Mouse (Mus musculus): ENCODE data around the gene Atp6v1g1. TPM values are rescaled to one million over a fixed set of nuclear protein-coding genes. Genes with fewer than 3 reads are reported as not detected.

Gene Atp6v1g1
- total RNA-seq, 2 experiments from 2014 or later = 144 to 162 TPM

- intact Hi-C loops (cut with DNase I) = loop anchor here (5.0 kb wide), 2 partner anchors 47 to 127 kb away; partner anchors contain the start of gene Whrn
- DNase-seq (ENCODE audit: low spot score) = no peak
These were observed 652 bp upstream of the Atp6v1g1 start for GRCm38 (mm10) chr4:63543746-63544493.

GRCm38 (mm10) chr4:63545231-63545958, 823 bp downstream of the Atp6v1g1 start:
- DNase-seq (ENCODE audit: low spot score) = no peak
- intact Hi-C loops (cut with DNase I) = no loop called here

- intact Hi-C loops (cut with DNase I) = no loop called here
- DNase-seq (ENCODE audit: low spot score) = no peak
These were observed 2.0 kb downstream of the Atp6v1g1 start for GRCm38 (mm10) chr4:63546441-63547055.

GRCm38 (mm10) chr4:63547799-63548198, 3.2 kb downstream of the Atp6v1g1 start:
- intact Hi-C loops (cut with DNase I) = no loop called here
- no peak for DNase-seq (ENCODE audit: low spot score)

GRCm38 (mm10) chr4:63548491-63548890, 3.9 kb downstream of the Atp6v1g1 start:
- intact Hi-C loops (cut with DNase I) = no loop called here
- no peak for DNase-seq (ENCODE audit: low spot score)

- DNase-seq (ENCODE audit: low spot score) = no peak
- intact Hi-C loops (cut with DNase I) = no loop called here
These were observed 6.3 kb downstream of the Atp6v1g1 start for GRCm38 (mm10) chr4:63550908-63551307.

GRCm38 (mm10) chr4:63552865-63553264, 8.3 kb downstream of the Atp6v1g1 start:
- intact Hi-C loops (cut with DNase I) = no loop called here
- no peak for DNase-seq (ENCODE audit: low spot score)

- intact Hi-C loops (cut with DNase I) = no loop called here
- DNase-seq (ENCODE audit: low spot score) = no peak
These were observed 9.4 kb downstream of the Atp6v1g1 start for GRCm38 (mm10) chr4:63553789-63554576.

GRCm38 (mm10) chr4:63554616-63555015, 10.0 kb downstream of the Atp6v1g1 start:
- DNase-seq (ENCODE audit: low spot score) = no peak
- intact Hi-C loops (cut with DNase I) = no loop called here

- DNase-seq (ENCODE audit: low spot score) = no peak
- intact Hi-C loops (cut with DNase I) = no loop called here
These were observed 10.5 kb downstream of the Atp6v1g1 start for GRCm38 (mm10) chr4:63555111-63555510.

GRCm38 (mm10) chr4:63556665-63557064, 12.1 kb downstream of the Atp6v1g1 start:
- DNase-seq (ENCODE audit: low spot score) = no peak
- intact Hi-C loops (cut with DNase I) = no loop called here

GRCm38 (mm10) chr4:63557124-63558059, 12.8 kb downstream of the Atp6v1g1 start:
- DNase-seq (ENCODE audit: low spot score) = no peak
- intact Hi-C loops (cut with DNase I) = no loop called here

- peak; percentile 69 for DNase-seq (ENCODE audit: low spot score)
- intact Hi-C loops (cut with DNase I) = no loop called here
These were observed 14.0 kb downstream of the Atp6v1g1 start, which contains the start of gene Tmem268 for GRCm38 (mm10) chr4:63558407-63559081. Gene Tmem268 (plus strand): TSS chr4:63558781.

- DNase-seq (ENCODE audit: low spot score) = no peak
These were observed 14.6 kb downstream of the Atp6v1g1 start for GRCm38 (mm10) chr4:63559127-63559697.

GRCm38 (mm10) chr4:63560079-63560478, 15.5 kb downstream of the Atp6v1g1 start:
- DNase-seq (ENCODE audit: low spot score) = no peak
- intact Hi-C loops (cut with DNase I) = loop anchor here (5.0 kb wide), 1 partner anchor 53 kb away; no protein-coding TSS in a partner anchor

More at GRCm38 (mm10) chr4:63559127-63559697, 14.6 kb downstream of the Atp6v1g1 start:
- intact Hi-C loops (cut with DNase I) = no loop called here

GRCm38 (mm10) chr4:63561861-63562675, 17.5 kb downstream of the Atp6v1g1 start:
- no peak for DNase-seq (ENCODE audit: low spot score)
- intact Hi-C loops (cut with DNase I) = loop anchor here (5.0 kb wide), 1 partner anchor 55 kb away; no protein-coding TSS in a partner anchor

GRCm38 (mm10) chr4:63562742-63563141, 18.2 kb downstream of the Atp6v1g1 start:
- DNase-seq (ENCODE audit: low spot score) = no peak
- intact Hi-C loops (cut with DNase I) = loop anchor here (5.0 kb wide), 1 partner anchor 55 kb away; no protein-coding TSS in a partner anchor

Data from heart, postnatal 25 days (tissue).